Mouse (Mus musculus) lung, embryonic 15.5 days (tissue): ENCODE measurements around the gene Adgrg1. TPM values are rescaled to one million over a fixed set of nuclear protein-coding genes. Genes with fewer than 3 reads are reported as not detected.

Experiments used
- ATAC-seq: fragments of 200-750 bp; cut with Nextera tagmentation; 2 replicates; pipeline ENCODE4 v1.8.0; 2017; ENCODE audit warnings: moderate number of reproducible peaks, borderline replicate concordance; ENCODE audit not compliant: low FRiP score, low TSS enrichment; ENCODE audit errors: extremely low read depth
- H3K27ac ChIP-seq: fragments of 300-500 bp; sonication (generic); 2 replicates; pipeline ENCODE4 v1.5.1; 2015; ENCODE audit warnings: moderate library complexity, mild to moderate bottlenecking, inconsistent platforms
- H3K27me3 ChIP-seq: fragments of 300-500 bp; sonication (generic); 2 replicates; pipeline ENCODE4 v1.6.1; 2015; ENCODE audit warnings: inconsistent platforms
- H3K36me3 ChIP-seq: fragments of 300-500 bp; sonication (generic); 2 replicates; pipeline ENCODE4 v1.6.1; 2015; ENCODE audit warnings: inconsistent platforms
- H3K4me1 ChIP-seq: fragments of 300-500 bp; sonication (generic); 2 replicates; pipeline ENCODE4 v1.6.1; 2015; ENCODE audit warnings: inconsistent platforms
- H3K4me2 ChIP-seq: fragments of 300-500 bp; sonication (generic); 2 replicates; pipeline ENCODE4 v1.6.1; 2015; ENCODE audit warnings: inconsistent platforms, mild to moderate bottlenecking, moderate library complexity
- H3K4me3 ChIP-seq: fragments of 300-500 bp; sonication (generic); 2 replicates; pipeline ENCODE4 v1.5.1; 2015; ENCODE audit warnings: mild to moderate bottlenecking, inconsistent platforms
- H3K9ac ChIP-seq: fragments of 300-500 bp; sonication (generic); 2 replicates; pipeline ENCODE4 v1.6.1; 2015; ENCODE audit warnings: inconsistent platforms
- H3K9me3 ChIP-seq: fragments of 300-500 bp; sonication (generic); 2 replicates; pipeline ENCODE4 v1.6.1; 2016; ENCODE audit warnings: inconsistent platforms
- WGBS: fragments of 180-500 bp; shearing (Covaris S2); methylation state at CpG from one replicate; pipeline ENCODE4 v1.1.7; 2015; 5-methylcytosine and 5-hydroxymethylcytosine counted together
- polyA plus RNA-seq: library from polyadenylated mRNA; unstranded; fragments of >200 nt; fragmentation: Nextera tagmentation; extraction: Ambion mirVana; gene quantifications from 2 replicates; pipeline ENCODE4 v1.2.1, GENCODE M21; 2015

The Adgrg1 gene
- 35.4 and 35.6 TPM in 2 replicates for polyA plus RNA-seq

GRCm38 (mm10) chr8:94974467-94975165 is at the start of gene Adgrg1:
Gene Adgrg1 (plus strand): TSS chr8:94974751.
- 28% methylated on average over 7 of the region's 7 CpGs for WGBS
- Histone ChIP-seq H3K27ac (peak within 1 kb of the TSS; percentile 98), H3K9ac (no peak within 1 kb of the TSS), H3K4me2 (peak within 1 kb of the TSS; percentile 16; the same call in 1 of the 2 replicates), H3K4me1 (peaks cover 42% of the 10 kb centered on the region), H3K36me3 (no peaks in the 10 kb centered on the region), H3K9me3 (no peaks in the 10 kb centered on the region), H3K4me3 (no peak within 1 kb of the TSS), H3K27me3 (no peaks in the 10 kb centered on the region)
- peak; percentile 60 for ATAC-seq

GRCm38 (mm10) chr8:94928227-94928626 is 46.3 kb upstream of the Adgrg1 start:
- H3K9ac ChIP-seq: no peak overlapping the region
- H3K9me3 ChIP-seq: no peaks in the 10 kb centered on the region
- ATAC-seq: no peak
- 75% methylated on average over 3 of the region's 3 CpGs for WGBS
- H3K27ac ChIP-seq: no peak overlapping the region
- H3K4me2 ChIP-seq: no peak overlapping the region
- no peak overlapping the region for H3K4me3 ChIP-seq
- no peaks in the 10 kb centered on the region for H3K4me1 ChIP-seq
- no peaks in the 10 kb centered on the region for H3K27me3 ChIP-seq
- H3K36me3 ChIP-seq: no peaks in the 10 kb centered on the region

- no peak overlapping the region for H3K4me3 ChIP-seq
- H3K36me3 ChIP-seq: no peaks in the 10 kb centered on the region
These were observed 40.6 kb upstream of the Adgrg1 start for GRCm38 (mm10) chr8:94933918-94934317.

GRCm38 (mm10) chr8:94935172-94935571 is 39.4 kb upstream of the Adgrg1 start:
- no peak for ATAC-seq
- no peaks in the 10 kb centered on the region for H3K9me3 ChIP-seq
- H3K27me3 ChIP-seq: no peaks in the 10 kb centered on the region
- H3K4me2 ChIP-seq: no peak overlapping the region
- H3K9ac ChIP-seq: no peak overlapping the region
- H3K36me3 ChIP-seq: no peaks in the 10 kb centered on the region
- no peak overlapping the region for H3K27ac ChIP-seq
- H3K4me3 ChIP-seq: no peak overlapping the region
- 67% methylated on average over 3 of the region's 3 CpGs for WGBS
- H3K4me1 ChIP-seq: no peaks in the 10 kb centered on the region

More at GRCm38 (mm10) chr8:94933918-94934317, 40.6 kb upstream of the Adgrg1 start:
- no peak overlapping the region for H3K4me2 ChIP-seq
- H3K4me1 ChIP-seq: no peaks in the 10 kb centered on the region
- ATAC-seq: no peak; the same call in 1 of the 2 replicates
- no peak overlapping the region for H3K27ac ChIP-seq
- no peak overlapping the region for H3K9ac ChIP-seq
- H3K27me3 ChIP-seq: no peaks in the 10 kb centered on the region
- WGBS: 47% methylated on average over 5 of the region's 5 CpGs
- H3K9me3 ChIP-seq: no peaks in the 10 kb centered on the region

- Histone ChIP-seq H3K27ac (no peak overlapping the region), H3K9me3 (no peaks in the 10 kb centered on the region), H3K9ac (no peak overlapping the region), H3K27me3 (0 out of 2 replicates have a peak, but pooled peaks cover 4% of the 10 kb centered on the region), H3K36me3 (no peaks in the 10 kb centered on the region), H3K4me3 (no peak overlapping the region), H3K4me2 (no peak overlapping the region), H3K4me1 (no peaks in the 10 kb centered on the region)
- WGBS: 15% methylated on average over 6 of the region's 6 CpGs
- ATAC-seq: no peak
These were observed 32.0 kb upstream of the Adgrg1 start for GRCm38 (mm10) chr8:94942566-94942965.

GRCm38 (mm10) chr8:94945185-94945584 is 29.4 kb upstream of the Adgrg1 start:
- no peaks in the 10 kb centered on the region for H3K36me3 ChIP-seq
- no peak overlapping the region for H3K4me3 ChIP-seq
- ATAC-seq: no peak
- no peak overlapping the region for H3K4me2 ChIP-seq
- WGBS: 52% methylated on average over 6 of the region's 6 CpGs
- H3K27me3 ChIP-seq: 0 out of 2 replicates have a peak, but pooled peaks cover 4% of the 10 kb centered on the region
- H3K4me1 ChIP-seq: no peaks in the 10 kb centered on the region
- no peak overlapping the region for H3K9ac ChIP-seq
- H3K27ac ChIP-seq: no peak overlapping the region
- H3K9me3 ChIP-seq: no peaks in the 10 kb centered on the region

GRCm38 (mm10) chr8:94948421-94948820 is 26.1 kb upstream of the Adgrg1 start:
- no peak for ATAC-seq
- 70% methylated on average over 4 of the region's 4 CpGs for WGBS
- H3K27me3 ChIP-seq: 0 out of 2 replicates have a peak, but pooled peaks cover 4% of the 10 kb centered on the region
- H3K9me3 ChIP-seq: no peaks in the 10 kb centered on the region
- H3K27ac ChIP-seq: no peak overlapping the region
- no peaks in the 10 kb centered on the region for H3K36me3 ChIP-seq
- H3K9ac ChIP-seq: no peak overlapping the region
- no peak overlapping the region for H3K4me2 ChIP-seq
- no peaks in the 10 kb centered on the region for H3K4me1 ChIP-seq
- H3K4me3 ChIP-seq: no peak overlapping the region

- 75% methylated on average over 4 of the region's 4 CpGs for WGBS
- no peaks in the 10 kb centered on the region for H3K9me3 ChIP-seq
These were observed 25.5 kb upstream of the Adgrg1 start for GRCm38 (mm10) chr8:94949010-94949409.

GRCm38 (mm10) chr8:94950046-94950445 is 24.5 kb upstream of the Adgrg1 start:
- WGBS: 15% methylated on average over 4 of the region's 4 CpGs
- H3K4me3 ChIP-seq: no peak overlapping the region

More at GRCm38 (mm10) chr8:94949010-94949409, 25.5 kb upstream of the Adgrg1 start:
- H3K36me3 ChIP-seq: no peaks in the 10 kb centered on the region
- ATAC-seq: no peak
- no peak overlapping the region for H3K9ac ChIP-seq
- 0 out of 2 replicates have a peak, but pooled peaks cover 4% of the 10 kb centered on the region for H3K27me3 ChIP-seq
- no peak overlapping the region for H3K4me2 ChIP-seq
- no peak overlapping the region for H3K4me3 ChIP-seq
- no peak overlapping the region for H3K27ac ChIP-seq
- peaks cover 6% of the 10 kb centered on the region for H3K4me1 ChIP-seq

GRCm38 (mm10) chr8:94950458-94950857 is 24.1 kb upstream of the Adgrg1 start:
- ATAC-seq: no peak
- Histone ChIP-seq H3K4me1 (peaks cover 20% of the 10 kb centered on the region), H3K27ac (no peak overlapping the region), H3K27me3 (0 out of 2 replicates have a peak, but pooled peaks cover 3% of the 10 kb centered on the region), H3K4me3 (no peak overlapping the region), H3K4me2 (no peak overlapping the region), H3K36me3 (no peaks in the 10 kb centered on the region), H3K9me3 (no peaks in the 10 kb centered on the region), H3K9ac (no peak overlapping the region)
- 71% methylated on average over 5 of the region's 5 CpGs for WGBS

More at GRCm38 (mm10) chr8:94950046-94950445, 24.5 kb upstream of the Adgrg1 start:
- Histone ChIP-seq H3K27me3 (0 out of 2 replicates have a peak, but pooled peaks cover 4% of the 10 kb centered on the region), H3K9me3 (no peaks in the 10 kb centered on the region), H3K4me1 (peaks cover 16% of the 10 kb centered on the region), H3K4me2 (no peak overlapping the region), H3K27ac (no peak overlapping the region), H3K9ac (no peak overlapping the region), H3K36me3 (no peaks in the 10 kb centered on the region)
- ATAC-seq: 0 out of 2 replicates have a peak, but pooled peaks have one; percentile 17

GRCm38 (mm10) chr8:94952086-94952485 is 22.5 kb upstream of the Adgrg1 start:
- Histone ChIP-seq H3K9me3 (no peaks in the 10 kb centered on the region), H3K4me1 (peaks cover 21% of the 10 kb centered on the region), H3K27ac (no peak overlapping the region), H3K9ac (no peak overlapping the region), H3K4me2 (no peak overlapping the region), H3K4me3 (no peak overlapping the region), H3K36me3 (no peaks in the 10 kb centered on the region), H3K27me3 (no peaks in the 10 kb centered on the region)
- no peak for ATAC-seq
- 63% methylated on average over 5 of the region's 5 CpGs for WGBS

- Histone ChIP-seq H3K27ac (peak overlapping the region; percentile 90), H3K9ac (no peak overlapping the region)
These were observed 20.8 kb upstream of the Adgrg1 start for GRCm38 (mm10) chr8:94953624-94954367.

More at GRCm38 (mm10) chr8:94953624-94954367, 20.8 kb upstream of the Adgrg1 start:
- WGBS: 53% methylated on average over 7 of the region's 7 CpGs
- H3K4me1 ChIP-seq: peaks cover 21% of the 10 kb centered on the region
- peak overlapping the region; percentile 19; the same call in 1 of the 2 replicates for H3K4me2 ChIP-seq
- no peaks in the 10 kb centered on the region for H3K9me3 ChIP-seq
- no peak for ATAC-seq
- no peaks in the 10 kb centered on the region for H3K36me3 ChIP-seq
- H3K27me3 ChIP-seq: no peaks in the 10 kb centered on the region
- no peak overlapping the region for H3K4me3 ChIP-seq
